Mouse (Mus musculus) layer of hippocampus, postnatal 25 days (tissue): ENCODE measurements around the gene Prim2. TPM values are rescaled to one million over a fixed set of nuclear protein-coding genes. Genes with fewer than 3 reads are reported as not detected.

ENCODE experiments used
- total RNA-seq, 2 experiments: library from RNA; stranded (reverse); gene quantifications; 2 replicates each; pipeline ENCODE4 v1.2.3; 2021

Gene Prim2
- total RNA-seq, 2 experiments from 2014 or later = 5.1 to 5.2 TPM

Other genes with a start within 250 kb of the Prim2 start
- gene Rab23, start 50.1 kb upstream of the Prim2 start, total RNA-seq = 10 to 100 TPM; 24.0 to 25.3 TPM
- gene Bag2, start 88.0 kb upstream of the Prim2 start, total RNA-seq = 1 to 10 TPM; 8.7 to 9.8 TPM
- gene Zfp451, start 144.8 kb upstream of the Prim2 start, total RNA-seq = 10 to 100 TPM; 45.6 to 52.3 TPM
- gene Bend6, start 238.0 kb upstream of the Prim2 start, total RNA-seq = 10 to 100 TPM; 68.7 to 72.5 TPM
- 100 to 1,000 TPM; 186 to 223 TPM for gene Dst, start 238.4 kb upstream of the Prim2 start, total RNA-seq